Comparison of ENCODE assay signal across 8 mouse cellular contexts in the genomic region with DNA sequence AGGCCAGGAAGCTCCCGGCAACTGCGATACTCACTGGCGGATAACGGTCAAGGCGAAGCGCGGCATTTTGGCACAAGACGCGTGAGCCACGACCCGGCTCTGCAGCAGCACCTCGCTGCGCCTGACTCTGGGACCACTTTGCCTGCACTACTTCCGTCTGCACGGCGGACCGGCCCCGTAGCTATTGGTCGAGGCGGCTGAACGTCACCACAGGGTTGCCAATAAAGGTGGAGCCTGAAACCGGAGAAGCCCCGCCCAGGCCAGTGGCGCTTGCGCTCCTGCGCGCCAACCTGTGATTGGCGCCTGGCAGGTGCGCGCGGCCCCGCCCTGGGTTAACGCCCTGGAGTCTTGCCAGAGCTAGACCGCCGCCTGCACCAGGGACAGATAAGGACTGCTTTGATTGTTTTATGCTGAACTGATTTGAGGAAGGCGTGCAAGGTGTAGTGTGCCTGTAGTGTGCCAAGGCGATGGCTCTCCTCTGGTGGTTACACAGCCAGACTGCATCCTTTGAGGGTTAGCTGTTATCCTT. TPM values are rescaled to one million over a fixed set of nuclear protein-coding genes. Genes with fewer than 3 reads are reported as not detected.
DNase-seq lines count a peak whose midpoint lies in the region; ATAC-seq and TF ChIP-seq lines count a peak whose summit lies in the region.

A gene (minus strand): TSS at position 156 of the 529 bp plus-strand sequence.

- H3K4me2 ChIP-seq in kidney, embryonic 14.5 days (replicated peaks; ENCODE audit: low read depth, low read length) = peak within 1 kb of the TSS; percentile 81
- peak within 1 kb of the TSS; percentile 83 for H3K4me2 ChIP-seq in limb, embryonic 15.5 days

- H3K36me3 ChIP-seq in kidney, embryonic 14.5 days (ENCODE audit: control insufficient read depth, insufficient read depth, low read length) = no peaks in the 10 kb centered on the region
- H3K36me3 ChIP-seq in limb, embryonic 15.5 days = no peaks in the 10 kb centered on the region

- peak; percentile 98 for DNase-seq in A20 (ENCODE audit: low read depth, low spot score)
- DNase-seq in heart, adult 9 months (ENCODE audit: low spot score in 2 of 2) = peak; percentile 92 to 94
- DNase-seq in monocyte, adult 2 months (ENCODE audit: low read depth in 1 of 2, low spot score in 2 of 2) = peak; percentile 52 to 75
- DNase-seq in spleen, postnatal 36 days (ENCODE audit: low spot score in 2 of 2) = peak; percentile 94 to 95

- H3K9ac ChIP-seq in kidney, embryonic 14.5 days (ENCODE audit: low read depth, low read length) = peak within 1 kb of the TSS; percentile 54
- H3K9ac ChIP-seq in limb, embryonic 15.5 days = peak within 1 kb of the TSS; percentile 50

- peak; percentile 49; the same call in 1 of the 2 replicates for TF ChIP-seq POLR2A in bone marrow macrophage, adult 2 months (IDR thresholded peaks at IDR 0.05; ENCODE audit: borderline replicate concordance, low read depth, low read length)
- TF ChIP-seq POLR2A in embryonic fibroblast, embryonic 13.5 days (IDR thresholded peaks at IDR 0.05; ENCODE audit: low read depth, low read length) = peak; percentile 99

- peak; percentile 100 for ATAC-seq in kidney, embryonic 14.5 days (ENCODE audit: low FRiP score, low TSS enrichment)
- peak; percentile 94 for ATAC-seq in limb, embryonic 15.5 days (ENCODE audit: insufficient number of reproducible peaks, low FRiP score, low TSS enrichment, low read depth)

- no peaks in the 10 kb centered on the region for H3K9me3 ChIP-seq in kidney, embryonic 14.5 days (ENCODE audit: control insufficient read depth, low read length)
- no peaks in the 10 kb centered on the region for H3K9me3 ChIP-seq in limb, embryonic 15.5 days

- H3K4me3 ChIP-seq in bone marrow macrophage, adult 2 months (ENCODE audit: insufficient read depth, low read length) = peak within 1 kb of the TSS; percentile 91
- H3K4me3 ChIP-seq in embryonic fibroblast, embryonic 13.5 days (ENCODE audit: insufficient read depth, low read length) = peak within 1 kb of the TSS; percentile 66
- H3K4me3 ChIP-seq in kidney, embryonic 14.5 days (ENCODE audit: low read length) = peak within 1 kb of the TSS; percentile 56
- peak within 1 kb of the TSS; percentile 63 for H3K4me3 ChIP-seq in limb, embryonic 15.5 days

- TF ChIP-seq CTCF in bone marrow macrophage, adult 2 months (IDR thresholded peaks at IDR 0.05; ENCODE audit: low read depth, low read length) = no peak
- TF ChIP-seq CTCF in embryonic fibroblast, embryonic 13.5 days (IDR thresholded peaks at IDR 0.05; ENCODE audit: borderline replicate concordance, insufficient read depth, low read length) = no peak

- WGBS in kidney, embryonic 14.5 days = under 1% methylated on average over 37 of the region's 37 CpGs
- WGBS in limb, embryonic 15.5 days = under 1% methylated on average over 37 of the region's 37 CpGs

- H3K4me1 ChIP-seq in bone marrow macrophage, adult 2 months (ENCODE audit: control insufficient read depth, insufficient read depth, low read length) = peaks cover 19% of the 10 kb centered on the region
- peaks cover 2% of the 10 kb centered on the region; the same call in 1 of the 2 replicates for H3K4me1 ChIP-seq in embryonic fibroblast, embryonic 13.5 days (ENCODE audit: control insufficient read depth, insufficient read depth, low read length)
- no peaks in the 10 kb centered on the region for H3K4me1 ChIP-seq in kidney, embryonic 14.5 days (ENCODE audit: control insufficient read depth, insufficient read depth, low read length)
- H3K4me1 ChIP-seq in limb, embryonic 15.5 days = peaks cover 12% of the 10 kb centered on the region

- H3K27me3 ChIP-seq in kidney, embryonic 14.5 days (ENCODE audit: control insufficient read depth, insufficient read depth, low read length) = no peaks in the 10 kb centered on the region
- no peaks in the 10 kb centered on the region for H3K27me3 ChIP-seq in limb, embryonic 15.5 days

- peak within 1 kb of the TSS; percentile 12; the same call in 1 of the 2 replicates for H3K27ac ChIP-seq in bone marrow macrophage, adult 2 months (ENCODE audit: insufficient read depth, low read depth, low read length)
- H3K27ac ChIP-seq in embryonic fibroblast, embryonic 13.5 days (ENCODE audit: insufficient read depth, low read length) = no peak within 1 kb of the TSS
- no peak within 1 kb of the TSS for H3K27ac ChIP-seq in kidney, embryonic 14.5 days (ENCODE audit: low read depth, low read length)
- H3K27ac ChIP-seq in limb, embryonic 15.5 days = no peak within 1 kb of the TSS

RNA-seq across cellular contexts. Expression of the gene that starts here (rescaled TPM):
- polyA plus RNA-seq in bone marrow macrophage, adult 2 months (2012; ENCODE audit: insufficient read depth, insufficient read length, missing spikeins) = 3.4 and 5.3 TPM in 2 replicates
- 8.1 and 8.6 TPM in 2 replicates for polyA plus RNA-seq in embryonic fibroblast, embryonic 13.5 days (2011; ENCODE audit: insufficient read length, low read depth, missing spikeins)
- polyA plus RNA-seq in kidney, embryonic 14.5 days (2014; fragmentation: Nextera tagmentation; extraction: Ambion mirVana) = 1.2 and 2.6 TPM in 2 replicates
- polyA plus RNA-seq in limb, embryonic 15.5 days (2015; fragmentation: Nextera tagmentation; extraction: Ambion mirVana) = 2.2 and 2.6 TPM in 2 replicates
